Mouse (Mus musculus) neural tube, embryonic 15.5 days (tissue): ENCODE data around the gene Tle3. TPM values are rescaled to one million over a fixed set of nuclear protein-coding genes. Genes with fewer than 3 reads are reported as not detected.

Source experiments
- ATAC-seq: fragments of 200-750 bp; cut with Nextera tagmentation; 2 replicates; pipeline ENCODE4 v1.8.0; 2017; ENCODE audit warnings: mild to moderate bottlenecking, moderate TSS enrichment, moderate library complexity; ENCODE audit not compliant: low FRiP score
- H3K27ac ChIP-seq: fragments of 300-500 bp; sonication (generic); replicated peaks from 2 replicates; pipeline ENCODE4 v1.5.1; 2015; ENCODE audit warnings: mild to moderate bottlenecking, inconsistent platforms
- H3K27me3 ChIP-seq: fragments of 300-500 bp; sonication (generic); replicated peaks from 2 replicates; pipeline ENCODE4 v1.6.1; 2015; ENCODE audit warnings: inconsistent platforms
- H3K36me3 ChIP-seq: fragments of 300-500 bp; sonication (generic); 2 replicates; pipeline ENCODE4 v1.6.1; 2015; ENCODE audit warnings: inconsistent platforms
- H3K4me1 ChIP-seq: fragments of 300-500 bp; sonication (generic); 2 replicates; pipeline ENCODE4 v1.6.1; 2015; ENCODE audit warnings: inconsistent platforms
- H3K4me2 ChIP-seq: fragments of 300-500 bp; sonication (generic); 2 replicates; pipeline ENCODE4 v1.6.1; 2015; ENCODE audit warnings: inconsistent platforms, mild to moderate bottlenecking, moderate library complexity
- H3K4me3 ChIP-seq: fragments of 300-500 bp; sonication (generic); replicated peaks from 2 replicates; pipeline ENCODE4 v1.5.1; 2015; ENCODE audit warnings: mild to moderate bottlenecking, inconsistent platforms
- H3K9ac ChIP-seq: fragments of 300-500 bp; sonication (generic); replicated peaks from 2 replicates; pipeline ENCODE4 v1.6.1; 2015; ENCODE audit warnings: mild to moderate bottlenecking, inconsistent platforms
- H3K9me3 ChIP-seq: fragments of 300-500 bp; sonication (generic); replicated peaks from 2 replicates; pipeline ENCODE4 v1.6.1; 2016; ENCODE audit warnings: inconsistent platforms
- WGBS: fragments of 180-500 bp; shearing (Covaris S2); methylation state at CpG from one replicate; pipeline ENCODE4 v1.1.7; 2015; ENCODE audit warnings: mixed read lengths; 5-methylcytosine and 5-hydroxymethylcytosine counted together
- polyA plus RNA-seq: library from polyadenylated mRNA; unstranded; fragments of >200 nt; fragmentation: Nextera tagmentation; extraction: Ambion mirVana; gene quantifications from 2 replicates; pipeline ENCODE4 v1.2.1, GENCODE M21; 2015

Tle3 gene
- polyA plus RNA-seq, 1 experiment from 2014 or later = 20.5 TPM

- ATAC-seq = peak; percentile 56
- under 1% methylated on average over 66 of the region's 66 CpGs for WGBS
- peak overlapping the region; percentile 90 for H3K27ac ChIP-seq
- H3K36me3 ChIP-seq = no peaks in the 10 kb centered on the region
- H3K9ac ChIP-seq = peak overlapping the region; percentile 49
- H3K4me1 ChIP-seq = peaks cover 58% of the 10 kb centered on the region
- H3K4me2 ChIP-seq = peak overlapping the region; percentile 95
- peak overlapping the region; percentile 90 for H3K4me3 ChIP-seq
- no peaks in the 10 kb centered on the region for H3K9me3 ChIP-seq
- H3K27me3 ChIP-seq = peaks cover 8% of the 10 kb centered on the region
These were observed 1.0 kb upstream of the Tle3 start for GRCm38 (mm10) chr9:61370889-61371754.

- peaks cover 70% of the 10 kb centered on the region for H3K4me1 ChIP-seq
These were observed 377 bp downstream of the Tle3 start for GRCm38 (mm10) chr9:61372510-61372975.

DNA sequence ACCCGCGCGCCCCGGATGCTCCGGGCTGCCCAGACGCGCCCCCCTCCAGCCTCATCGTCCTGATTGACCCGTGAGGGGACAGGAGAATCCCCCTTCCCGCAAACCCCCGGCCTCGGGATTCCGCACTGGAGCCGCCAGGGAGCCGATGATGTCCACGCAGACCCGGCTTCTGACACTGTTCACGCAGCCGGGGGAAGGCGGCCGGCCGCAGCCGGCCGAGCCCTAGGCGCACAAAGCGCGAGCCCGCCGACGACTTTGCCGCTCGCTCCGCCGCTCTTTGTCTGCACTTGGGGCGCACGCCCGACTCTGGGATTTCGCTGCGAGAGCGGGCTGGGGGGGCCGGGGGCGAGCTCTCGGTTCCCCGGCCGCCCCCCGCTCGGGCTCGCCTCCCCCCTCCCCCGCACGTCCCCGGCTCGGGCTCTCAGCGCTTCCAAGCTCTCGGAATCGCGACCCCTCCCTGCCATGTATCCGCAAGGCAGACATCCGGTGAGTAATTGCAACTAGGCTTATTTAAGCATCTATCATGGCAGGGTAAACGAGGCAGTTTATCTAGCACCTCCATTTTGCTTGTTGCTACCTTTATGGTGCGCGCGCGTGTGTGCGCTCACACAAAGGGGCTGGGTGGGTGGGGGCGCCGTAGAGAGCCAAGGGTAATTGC, 939 bp downstream of the Tle3 start:
- H3K4me2 ChIP-seq = peak overlapping the region; percentile 95
- no peaks in the 10 kb centered on the region for H3K9me3 ChIP-seq
- no peaks in the 10 kb centered on the region for H3K36me3 ChIP-seq
- H3K4me3 ChIP-seq = peak overlapping the region; percentile 90
- no peak for ATAC-seq
- H3K4me1 ChIP-seq = peaks cover 71% of the 10 kb centered on the region
- H3K9ac ChIP-seq = peak overlapping the region; percentile 98
- WGBS = under 1% methylated on average over 56 of the region's 66 CpGs
- peak overlapping the region; percentile 92 for H3K27ac ChIP-seq
- no peaks in the 10 kb centered on the region for H3K27me3 ChIP-seq

More at GRCm38 (mm10) chr9:61372510-61372975, 377 bp downstream of the Tle3 start:
- peak; percentile 4; the same call in 1 of the 2 replicates for ATAC-seq
- peak overlapping the region; percentile 95 for H3K4me2 ChIP-seq
- 0% methylated on average over 41 of the region's 42 CpGs for WGBS
- H3K4me3 ChIP-seq = peak overlapping the region; percentile 90
- peak overlapping the region; percentile 98 for H3K9ac ChIP-seq
- no peaks in the 10 kb centered on the region for H3K27me3 ChIP-seq
- no peaks in the 10 kb centered on the region for H3K9me3 ChIP-seq
- H3K36me3 ChIP-seq = no peaks in the 10 kb centered on the region
- peak overlapping the region; percentile 92 for H3K27ac ChIP-seq

DNA sequence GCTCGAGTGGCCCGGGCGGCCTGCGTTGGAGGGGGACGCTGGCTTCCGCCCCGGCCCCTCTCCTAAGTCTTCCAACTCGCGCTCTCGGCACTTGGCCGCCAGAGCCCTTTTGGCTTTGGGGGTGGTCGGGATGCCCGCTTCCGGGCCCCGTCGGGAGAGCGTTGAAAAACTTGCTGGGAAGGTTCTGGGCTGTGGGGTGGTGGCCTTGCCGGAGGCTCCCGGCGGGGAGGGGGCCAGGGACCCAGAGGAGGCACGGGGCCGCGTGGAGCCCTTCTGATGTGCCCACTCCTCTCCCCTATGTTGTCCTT, 1.4 kb downstream of the Tle3 start:
- ATAC-seq = no peak
- Histone ChIP-seq H3K4me2 (peak overlapping the region; percentile 95), H3K4me1 (peaks cover 71% of the 10 kb centered on the region), H3K36me3 (no peaks in the 10 kb centered on the region), H3K27me3 (no peaks in the 10 kb centered on the region), H3K9ac (peak overlapping the region; percentile 98), H3K27ac (peak overlapping the region; percentile 92), H3K9me3 (no peaks in the 10 kb centered on the region), H3K4me3 (peak overlapping the region; percentile 90)
- WGBS = under 1% methylated on average over 23 of the region's 23 CpGs

DNA sequence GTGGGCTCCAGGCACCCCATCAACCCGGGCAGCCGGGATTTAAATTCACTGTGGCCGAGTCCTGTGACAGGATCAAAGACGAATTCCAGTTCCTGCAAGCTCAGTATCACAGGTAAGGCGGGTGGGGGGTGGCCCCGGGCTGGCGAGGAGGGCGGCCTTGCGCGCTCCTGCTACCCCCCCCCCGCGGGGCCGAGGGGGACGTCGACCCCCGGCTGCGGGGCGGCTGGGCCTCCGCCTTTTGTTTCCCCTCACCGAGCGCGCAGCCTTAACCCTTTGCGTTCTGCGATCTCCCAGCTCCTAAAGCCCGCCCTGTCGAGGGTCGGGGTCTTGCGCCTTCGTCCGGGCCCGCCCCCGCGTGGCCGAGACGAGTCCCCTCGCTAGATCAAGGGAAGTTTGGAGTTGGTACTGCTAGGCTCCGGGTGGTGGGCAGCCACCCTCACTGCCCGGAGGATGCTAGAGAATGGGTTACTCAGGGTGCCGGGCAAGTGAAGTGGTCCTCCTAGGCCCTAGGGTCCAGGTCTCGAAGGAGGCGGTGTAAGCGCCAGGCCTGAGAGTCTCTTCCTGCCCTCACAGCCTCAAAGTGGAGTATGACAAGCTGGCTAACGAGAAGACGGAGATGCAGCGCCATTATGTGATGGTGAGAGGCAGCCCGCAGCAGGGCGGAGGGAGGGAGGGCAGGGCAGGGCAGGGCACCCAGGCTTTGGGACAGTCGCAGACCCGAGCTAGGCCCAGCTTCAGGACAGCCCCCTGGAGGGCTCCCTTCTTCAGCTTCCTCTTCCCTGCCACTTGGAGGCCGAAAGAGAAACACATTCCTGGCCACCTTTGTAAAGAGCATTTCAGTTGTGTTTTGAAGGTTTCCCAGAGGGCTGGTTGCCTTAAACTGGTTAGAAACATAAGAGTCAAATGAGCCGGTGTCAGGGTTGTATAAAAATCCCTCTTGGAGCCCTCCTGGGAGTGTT, 2.1 kb downstream of the Tle3 start:
- peak overlapping the region; percentile 98 for H3K9ac ChIP-seq
- no peak for ATAC-seq
- no peaks in the 10 kb centered on the region for H3K9me3 ChIP-seq
- peak overlapping the region; percentile 95 for H3K4me2 ChIP-seq
- peak overlapping the region; percentile 90 for H3K4me3 ChIP-seq
- peak overlapping the region; percentile 92 for H3K27ac ChIP-seq
- WGBS = under 1% methylated on average over 44 of the region's 51 CpGs
- no peaks in the 10 kb centered on the region for H3K27me3 ChIP-seq
- H3K36me3 ChIP-seq = no peaks in the 10 kb centered on the region
- H3K4me1 ChIP-seq = peaks cover 71% of the 10 kb centered on the region

GRCm38 (mm10) chr9:61375002-61375401, 2.8 kb downstream of the Tle3 start:
- Histone ChIP-seq H3K36me3 (no peaks in the 10 kb centered on the region), H3K4me3 (peak overlapping the region; percentile 90), H3K4me1 (peaks cover 71% of the 10 kb centered on the region), H3K9ac (peak overlapping the region; percentile 98), H3K27me3 (no peaks in the 10 kb centered on the region), H3K27ac (no peak overlapping the region), H3K9me3 (no peaks in the 10 kb centered on the region), H3K4me2 (peak overlapping the region; percentile 95)
- WGBS = 10% methylated on average over 5 of the region's 5 CpGs
- no peak for ATAC-seq

DNA sequence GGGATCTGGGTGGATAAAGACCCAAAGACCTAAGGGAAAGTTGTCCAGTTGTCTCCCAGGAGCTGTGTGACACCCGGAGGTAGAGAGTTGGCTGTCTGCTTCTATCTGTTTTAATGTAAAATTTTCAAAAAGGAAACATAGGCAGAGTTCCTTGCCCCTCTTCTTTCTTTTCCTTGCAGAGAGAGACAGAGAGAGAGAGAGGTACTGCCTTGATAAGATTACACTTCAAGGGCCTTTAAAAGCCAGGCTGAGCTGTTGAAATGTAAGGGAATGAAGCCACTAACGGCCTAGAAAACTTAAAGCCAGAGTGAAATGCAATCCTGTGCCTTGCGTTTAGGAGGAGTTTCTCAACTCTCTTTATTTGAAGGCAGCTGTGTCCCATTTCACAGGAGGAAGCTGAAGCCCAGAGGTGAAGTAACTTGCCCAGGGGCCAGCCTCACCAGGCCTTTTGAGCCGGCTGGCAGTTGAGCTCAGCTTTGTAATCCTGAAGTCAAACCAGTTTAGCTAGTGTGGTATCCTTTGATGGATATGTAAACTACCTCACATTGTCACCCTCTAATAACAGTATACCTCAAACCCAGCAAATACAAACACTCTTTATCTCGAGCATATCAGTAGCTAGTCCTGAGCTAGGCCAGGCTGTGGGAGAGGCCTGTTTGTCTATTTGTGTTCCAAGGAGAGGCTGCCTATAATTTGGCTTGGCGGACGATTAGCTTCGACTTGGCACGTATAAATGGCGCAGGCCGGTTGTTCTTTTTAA, 3.8 kb downstream of the Tle3 start:
- peaks cover 79% of the 10 kb centered on the region for H3K4me1 ChIP-seq
- WGBS = 25% methylated on average over 11 of the region's 11 CpGs
- H3K9ac ChIP-seq = peak overlapping the region; percentile 37
- H3K4me2 ChIP-seq = peak overlapping the region; percentile 95
- H3K27ac ChIP-seq = no peak overlapping the region; the same call in 1 of the 2 replicates
- no peaks in the 10 kb centered on the region for H3K27me3 ChIP-seq
- no peaks in the 10 kb centered on the region for H3K36me3 ChIP-seq
- no peak for ATAC-seq
- no peaks in the 10 kb centered on the region for H3K9me3 ChIP-seq
- peak overlapping the region; percentile 24 for H3K4me3 ChIP-seq

DNA sequence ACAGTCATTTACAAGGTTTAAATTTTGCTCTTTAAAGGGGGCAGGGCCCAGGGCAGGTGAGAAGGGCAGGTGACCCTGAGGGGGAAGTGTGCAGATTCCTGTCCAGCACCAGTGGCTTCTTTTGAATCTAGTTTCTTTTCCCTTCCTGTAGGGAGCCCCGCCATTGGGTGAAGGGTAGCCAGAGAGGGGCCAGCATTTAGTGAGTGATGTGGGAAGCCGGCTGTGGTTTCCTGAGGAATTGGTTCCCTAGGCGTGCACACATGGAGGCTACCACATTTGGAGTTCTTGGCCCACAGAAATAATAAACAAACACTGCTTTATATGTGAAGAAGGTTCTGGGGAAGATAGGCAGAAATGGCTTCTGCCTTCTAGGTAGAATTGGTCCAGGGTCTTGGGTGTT, 4.5 kb downstream of the Tle3 start:
- Histone ChIP-seq H3K9me3 (no peaks in the 10 kb centered on the region), H3K27ac (no peak overlapping the region), H3K9ac (peak overlapping the region; percentile 39; the same call in 1 of the 2 replicates), H3K4me3 (peak overlapping the region; percentile 24), H3K36me3 (no peaks in the 10 kb centered on the region), H3K4me2 (peak overlapping the region; percentile 95), H3K4me1 (peaks cover 79% of the 10 kb centered on the region), H3K27me3 (no peaks in the 10 kb centered on the region)
- 21% methylated on average over 3 of the region's 3 CpGs for WGBS
- no peak for ATAC-seq

- no peak overlapping the region for H3K27ac ChIP-seq
- peaks cover 79% of the 10 kb centered on the region for H3K4me1 ChIP-seq
- no peaks in the 10 kb centered on the region for H3K27me3 ChIP-seq
- H3K9me3 ChIP-seq = no peaks in the 10 kb centered on the region
- H3K4me3 ChIP-seq = peak overlapping the region; percentile 24
- peak overlapping the region; percentile 39 for H3K9ac ChIP-seq
- H3K36me3 ChIP-seq = no peaks in the 10 kb centered on the region
- ATAC-seq = no peak
- WGBS = 12% methylated on average over 9 of the region's 9 CpGs
- H3K4me2 ChIP-seq = peak overlapping the region; percentile 95
These were observed 5.7 kb downstream of the Tle3 start for GRCm38 (mm10) chr9:61377706-61378479.

DNA sequence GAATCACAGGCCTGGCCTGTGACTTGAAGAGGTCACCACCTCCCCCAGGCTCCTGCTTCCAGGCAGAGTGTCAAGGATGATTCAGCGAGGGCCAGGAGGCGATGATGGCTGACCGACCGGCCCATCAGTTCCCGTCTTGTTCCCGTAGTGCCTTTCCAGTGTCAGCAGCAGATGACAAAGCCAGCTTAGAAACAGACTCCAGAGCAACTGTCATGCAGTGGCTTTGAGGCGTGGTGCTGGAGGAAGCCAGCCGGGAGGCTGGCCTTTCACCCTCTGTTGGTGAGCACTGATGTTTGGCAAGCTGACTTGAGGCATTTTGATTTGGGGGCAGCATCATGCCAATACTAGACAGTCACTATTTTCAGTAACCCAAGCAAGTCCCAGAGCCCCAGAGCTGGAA, 6.3 kb downstream of the Tle3 start:
- Histone ChIP-seq H3K4me1 (peaks cover 86% of the 10 kb centered on the region), H3K4me2 (peak overlapping the region; percentile 95), H3K36me3 (no peaks in the 10 kb centered on the region), H3K4me3 (no peak overlapping the region), H3K9me3 (no peaks in the 10 kb centered on the region), H3K9ac (no peak overlapping the region), H3K27me3 (0 out of 2 replicates have a peak, but pooled peaks cover 3% of the 10 kb centered on the region), H3K27ac (no peak overlapping the region)
- 13% methylated on average over 8 of the region's 8 CpGs for WGBS
- ATAC-seq = no peak
